Mouse (Mus musculus): ENCODE measurements around the gene Ccdc163. TPM values are rescaled to one million over a fixed set of nuclear protein-coding genes. Genes with fewer than 3 reads are reported as not detected.

Ccdc163 gene
- total and polyA plus RNA-seq, 2 experiments from 2014 or later: 6.0 to 6.8 TPM

GRCm38 (mm10) chr4:116727401-116727800 is 19.1 kb downstream of the Ccdc163 start:
- Histone ChIP-seq H3K27me3 (ENCODE audit: control insufficient read depth, insufficient read depth, low read length) (no peaks in the 10 kb centered on the region), H3K4me1 (ENCODE audit: control insufficient read depth, insufficient read depth) (no peaks in the 10 kb centered on the region), H3K4me2 (ENCODE audit: low read depth, low read length) (no peak overlapping the region), H3K27ac (ENCODE audit: low read depth) (no peak overlapping the region), H3K4me3 (ENCODE audit: low read depth, low read length) (no peak overlapping the region), H3K36me3 (replicated peaks; ENCODE audit: control insufficient read depth, insufficient read depth, low read length) (no peaks in the 10 kb centered on the region), H3K9ac (replicated peaks; ENCODE audit: low read depth, low read length) (no peak overlapping the region), H3K9me3 (replicated peaks; ENCODE audit: control insufficient read depth, low read length) (no peaks in the 10 kb centered on the region)
- 79% methylated on average over 3 of the region's 3 CpGs for WGBS
- no peak for TF ChIP-seq CTCF (IDR thresholded peaks at IDR 0.05; ENCODE audit: low read depth)
- TF ChIP-seq EP300 (IDR thresholded peaks at IDR 0.05; ENCODE audit: low read depth): no peak
- ATAC-seq (ENCODE audit: insufficient read depth, low read depth) (no peak), DNase-seq (ENCODE audit: low spot score) (no peak)

GRCm38 (mm10) chr4:116729532-116729931 is 21.2 kb downstream of the Ccdc163 start:
- H3K36me3 ChIP-seq (replicated peaks; ENCODE audit: control insufficient read depth, insufficient read depth, low read length): no peaks in the 10 kb centered on the region
- WGBS: 92% methylated on average over 3 of the region's 3 CpGs
- H3K4me3 ChIP-seq (ENCODE audit: low read depth, low read length): no peak overlapping the region
- no peak overlapping the region for H3K9ac ChIP-seq (replicated peaks; ENCODE audit: low read depth, low read length)
- no peak for DNase-seq (ENCODE audit: low spot score)
- H3K4me1 ChIP-seq (ENCODE audit: control insufficient read depth, insufficient read depth): no peaks in the 10 kb centered on the region
- no peak for TF ChIP-seq EP300 (IDR thresholded peaks at IDR 0.05; ENCODE audit: low read depth)
- TF ChIP-seq CTCF (IDR thresholded peaks at IDR 0.05; ENCODE audit: low read depth): no peak
- no peak for ATAC-seq (ENCODE audit: insufficient read depth, low read depth)
- H3K27ac ChIP-seq (ENCODE audit: low read depth): no peak overlapping the region
- H3K4me2 ChIP-seq (ENCODE audit: low read depth, low read length): no peak overlapping the region
- H3K27me3 ChIP-seq (ENCODE audit: control insufficient read depth, insufficient read depth, low read length): no peaks in the 10 kb centered on the region
- H3K9me3 ChIP-seq (replicated peaks; ENCODE audit: control insufficient read depth, low read length): no peaks in the 10 kb centered on the region

- Histone ChIP-seq H3K4me2 (ENCODE audit: low read depth, low read length) (no peak overlapping the region), H3K36me3 (replicated peaks; ENCODE audit: control insufficient read depth, insufficient read depth, low read length) (no peaks in the 10 kb centered on the region), H3K9me3 (replicated peaks; ENCODE audit: control insufficient read depth, low read length) (no peaks in the 10 kb centered on the region), H3K27ac (ENCODE audit: low read depth) (no peak overlapping the region), H3K27me3 (ENCODE audit: control insufficient read depth, insufficient read depth, low read length) (no peaks in the 10 kb centered on the region), H3K4me3 (ENCODE audit: low read depth, low read length) (no peak overlapping the region), H3K4me1 (ENCODE audit: control insufficient read depth, insufficient read depth) (no peaks in the 10 kb centered on the region), H3K9ac (replicated peaks; ENCODE audit: low read depth, low read length) (no peak overlapping the region)
- ATAC-seq (ENCODE audit: insufficient read depth, low read depth) (no peak), DNase-seq (ENCODE audit: low spot score) (no peak)
- 27% methylated on average over 9 of the region's 9 CpGs for WGBS
- no peak for TF ChIP-seq CTCF (IDR thresholded peaks at IDR 0.05; ENCODE audit: low read depth)
- TF ChIP-seq EP300 (IDR thresholded peaks at IDR 0.05; ENCODE audit: low read depth): no peak
Measured at GRCm38 (mm10) chr4:116731077-116731476, 22.8 kb downstream of the Ccdc163 start.

DNA sequence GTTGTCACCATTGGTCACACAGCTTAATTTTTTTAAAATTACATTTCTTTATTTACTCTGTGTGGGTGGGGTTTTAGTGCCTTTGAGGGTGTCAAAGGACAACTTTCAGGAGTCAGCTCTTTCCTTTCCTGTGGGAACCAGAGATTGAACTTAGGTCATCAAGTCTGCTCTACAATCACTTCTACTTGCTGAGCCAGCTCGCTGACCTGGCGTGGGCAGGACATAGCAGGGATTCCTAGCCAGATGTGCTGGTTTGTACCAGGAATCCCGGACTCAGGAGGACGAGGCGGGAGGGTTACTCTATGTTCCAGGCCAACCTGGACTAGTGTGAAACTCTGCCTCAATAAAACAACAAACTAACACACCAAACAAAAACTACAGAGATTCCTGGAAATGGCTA is 24.0 kb downstream of the Ccdc163 start:
- no peak overlapping the region for H3K4me2 ChIP-seq (ENCODE audit: low read depth, low read length)
- no peak overlapping the region for H3K27ac ChIP-seq (ENCODE audit: low read depth)
- H3K27me3 ChIP-seq (ENCODE audit: control insufficient read depth, insufficient read depth, low read length): no peaks in the 10 kb centered on the region
- H3K9ac ChIP-seq (replicated peaks; ENCODE audit: low read depth, low read length): no peak overlapping the region
- no peaks in the 10 kb centered on the region for H3K4me1 ChIP-seq (ENCODE audit: control insufficient read depth, insufficient read depth)
- 63% methylated on average over 5 of the region's 5 CpGs for WGBS
- TF ChIP-seq EP300 (IDR thresholded peaks at IDR 0.05; ENCODE audit: low read depth) (no peak), CTCF (IDR thresholded peaks at IDR 0.05; ENCODE audit: low read depth) (no peak)
- no peak for ATAC-seq (ENCODE audit: insufficient read depth, low read depth)
- H3K9me3 ChIP-seq (replicated peaks; ENCODE audit: control insufficient read depth, low read length): no peaks in the 10 kb centered on the region
- no peaks in the 10 kb centered on the region for H3K36me3 ChIP-seq (replicated peaks; ENCODE audit: control insufficient read depth, insufficient read depth, low read length)
- DNase-seq (ENCODE audit: low spot score): no peak
- no peak overlapping the region for H3K4me3 ChIP-seq (ENCODE audit: low read depth, low read length)

GRCm38 (mm10) chr4:116734996-116735395 is 26.7 kb downstream of the Ccdc163 start:
- TF ChIP-seq EP300 (IDR thresholded peaks at IDR 0.05; ENCODE audit: low read depth) (no peak), CTCF (IDR thresholded peaks at IDR 0.05; ENCODE audit: low read depth) (no peak)
- Histone ChIP-seq H3K9me3 (replicated peaks; ENCODE audit: control insufficient read depth, low read length) (no peaks in the 10 kb centered on the region), H3K36me3 (replicated peaks; ENCODE audit: control insufficient read depth, insufficient read depth, low read length) (no peaks in the 10 kb centered on the region), H3K4me3 (ENCODE audit: low read depth, low read length) (no peak overlapping the region), H3K4me1 (ENCODE audit: control insufficient read depth, insufficient read depth) (no peaks in the 10 kb centered on the region), H3K4me2 (ENCODE audit: low read depth, low read length) (no peak overlapping the region), H3K27me3 (ENCODE audit: control insufficient read depth, insufficient read depth, low read length) (no peaks in the 10 kb centered on the region), H3K9ac (replicated peaks; ENCODE audit: low read depth, low read length) (no peak overlapping the region), H3K27ac (ENCODE audit: low read depth) (no peak overlapping the region)
- 71% methylated on average over 2 of the region's 2 CpGs for whole genome bisulfite sequencing
- no peak for DNase-seq (ENCODE audit: low spot score)
- ATAC-seq (ENCODE audit: insufficient read depth, low read depth): no peak

DNA sequence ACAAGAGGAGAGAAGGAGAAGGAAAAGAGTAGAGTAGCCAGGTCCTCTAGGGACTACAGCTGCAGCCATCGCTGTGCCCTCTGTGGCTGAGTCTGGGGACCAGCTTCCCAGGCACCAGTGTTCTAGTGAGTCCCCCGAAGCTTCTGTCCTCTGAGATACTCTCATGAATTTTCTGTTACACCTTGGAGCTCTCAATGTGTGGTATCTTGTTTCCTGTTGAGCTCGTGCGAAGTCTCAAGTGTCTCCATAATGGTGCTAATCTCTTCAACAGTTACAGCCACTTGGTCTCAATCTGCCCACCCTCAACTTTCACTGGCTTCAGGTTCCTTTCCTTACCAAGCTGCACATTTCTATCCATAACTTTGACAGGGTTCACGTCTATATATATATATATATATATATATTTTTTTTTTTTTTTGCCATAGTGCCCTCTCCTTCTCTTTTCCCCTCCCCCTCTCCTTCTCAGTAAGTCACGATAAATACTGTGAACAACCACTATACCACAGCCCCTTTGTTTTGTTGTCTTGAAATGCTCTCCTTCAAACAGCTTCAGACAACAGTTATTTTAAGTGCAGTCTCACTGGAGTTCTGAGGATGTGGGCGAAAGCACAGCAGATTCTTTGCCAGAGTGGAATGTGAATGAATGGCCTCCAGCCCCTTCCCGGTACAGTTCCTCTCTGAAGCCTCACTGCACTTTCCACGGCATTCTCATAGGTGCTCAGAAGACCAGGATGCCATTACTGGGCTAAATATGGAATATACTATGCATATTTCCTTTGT is 30.9 kb downstream of the Ccdc163 start:
- TF ChIP-seq EP300 (IDR thresholded peaks at IDR 0.05; ENCODE audit: low read depth) (no peak), CTCF (IDR thresholded peaks at IDR 0.05; ENCODE audit: low read depth) (no peak)
- 43% methylated on average over 9 of the region's 9 CpGs for WGBS
- no peak overlapping the region for H3K4me2 ChIP-seq (ENCODE audit: low read depth, low read length)

More for the DNA sequence above, 30.9 kb downstream of the Ccdc163 start:
- Histone ChIP-seq H3K4me1 (ENCODE audit: control insufficient read depth, insufficient read depth) (no peaks in the 10 kb centered on the region), H3K27ac (ENCODE audit: low read depth) (no peak overlapping the region), H3K27me3 (ENCODE audit: control insufficient read depth, insufficient read depth, low read length) (no peaks in the 10 kb centered on the region), H3K9ac (replicated peaks; ENCODE audit: low read depth, low read length) (no peak overlapping the region), H3K36me3 (replicated peaks; ENCODE audit: control insufficient read depth, insufficient read depth, low read length) (no peaks in the 10 kb centered on the region), H3K9me3 (replicated peaks; ENCODE audit: control insufficient read depth, low read length) (no peaks in the 10 kb centered on the region), H3K4me3 (ENCODE audit: low read depth, low read length) (no peak overlapping the region)
- DNase-seq (ENCODE audit: low spot score): no peak
- ATAC-seq (ENCODE audit: insufficient read depth, low read depth): no peak

Measured in heart, postnatal 0 days (tissue).